Mouse (Mus musculus): ENCODE data around the gene Coq9.

DNA sequence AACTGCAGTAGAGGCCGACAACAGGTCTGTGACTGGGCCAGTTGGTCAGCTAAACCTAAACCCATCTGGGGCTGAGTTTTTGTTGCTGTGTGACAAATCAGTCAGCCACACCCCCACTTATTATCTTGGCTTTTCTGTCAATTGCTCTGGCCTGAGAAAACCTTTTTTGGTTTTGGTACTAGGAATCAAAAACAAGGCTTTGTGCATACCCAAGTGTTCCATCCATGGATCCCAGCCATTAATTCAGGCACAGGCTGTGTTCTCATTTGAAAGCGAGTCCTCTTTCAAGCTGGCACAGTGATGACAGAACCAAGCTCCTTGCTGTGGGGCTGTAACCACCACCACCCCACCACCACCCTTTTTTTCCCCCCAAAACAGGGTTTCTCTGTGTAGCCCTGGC lies 16.7 kb upstream of the Coq9 start:
- TF ChIP-seq CTCF (IDR thresholded peaks at IDR 0.05; ENCODE audit: control insufficient read depth, insufficient read depth, insufficient read length) (no peak), CEBPB (IDR thresholded peaks at IDR 0.05; ENCODE audit: low read depth) (no peak)

All from C2C12 (cell line).